Mouse (Mus musculus) megakaryocyte, embryonic 14.5 days (primary cell): ENCODE data around the gene Med8. TPM values are rescaled to one million over a fixed set of nuclear protein-coding genes. Genes with fewer than 3 reads are reported as not detected.

ENCODE experiments used
- H3K27me3 ChIP-seq: replicated peaks from 2 replicates; pipeline ENCODE3; 2012; ENCODE audit warnings: inconsistent platforms
- H3K36me3 ChIP-seq: replicated peaks from 2 replicates; pipeline ENCODE3; 2012; ENCODE audit warnings: low read length, inconsistent platforms, mixed read lengths
- H3K4me1 ChIP-seq: 2 replicates; pipeline ENCODE4 v1.6.1; 2012; ENCODE audit warnings: inconsistent platforms
- H3K4me3 ChIP-seq: replicated peaks from 2 replicates; pipeline ENCODE3; 2012; ENCODE audit warnings: moderate library complexity, mild to moderate bottlenecking, inconsistent platforms
- H3K9me3 ChIP-seq: 2 replicates; pipeline ENCODE4 v1.6.1; 2012; ENCODE audit warnings: inconsistent platforms
- FLI1 ChIP-seq: IDR thresholded peaks from 2 replicates; pipeline ENCODE4 v1.6.1; 2012; ENCODE audit warnings: low read length, inconsistent platforms, mixed read lengths
- GATA1 ChIP-seq: IDR thresholded peaks from 3 replicates; pipeline ENCODE4 v1.6.1; 2012; ENCODE audit warnings: mixed read lengths, low read length, inconsistent platforms, borderline replicate concordance
- polyA plus RNA-seq: library from polyadenylated mRNA; stranded (reverse); fragments of >175 nt; gene quantifications from 2 replicates; pipeline ENCODE4 v1.2.3, GENCODE M21; 2012; ENCODE audit warnings: low replicate concordance; ENCODE audit not compliant: insufficient read depth

The Med8 gene
- polyA plus RNA-seq, result 12.6 and 39.3 TPM in 2 replicates

DNA sequence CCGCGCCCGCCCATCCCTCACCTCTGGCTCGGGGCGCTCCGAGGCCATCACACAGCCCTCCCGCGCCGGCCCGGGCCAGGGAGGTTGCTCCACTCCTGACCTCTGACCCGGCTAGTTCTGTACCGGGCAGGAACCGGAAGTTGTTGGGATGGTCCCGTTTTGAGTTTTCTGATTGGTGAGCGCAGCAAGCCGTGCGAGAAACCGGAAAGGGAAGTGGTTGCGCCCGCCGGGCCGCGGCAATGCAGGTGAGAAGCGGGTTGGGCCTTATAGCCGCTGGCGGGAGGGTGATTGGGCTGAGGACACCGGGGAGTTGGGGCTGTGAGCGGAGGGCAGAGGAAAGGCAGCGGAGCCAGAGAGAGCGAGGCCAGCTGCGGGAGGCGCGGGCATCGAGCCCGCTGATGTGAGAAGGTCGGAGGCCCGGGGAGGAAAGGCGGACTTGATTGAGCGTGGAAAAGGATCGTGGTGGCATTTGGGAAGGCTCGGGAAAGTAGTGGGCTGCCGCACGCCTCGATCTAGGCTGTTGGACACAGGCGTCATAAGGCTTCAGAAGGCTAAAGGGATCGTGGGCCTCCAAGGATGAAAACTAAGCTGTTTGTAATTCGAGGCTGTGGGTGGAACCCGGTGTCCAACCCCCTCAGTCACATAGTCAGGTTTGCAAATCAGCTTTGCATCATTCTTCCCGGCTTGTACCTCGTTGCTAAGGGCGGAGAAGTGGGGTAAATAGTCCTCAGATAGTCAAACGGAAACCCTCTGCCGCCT, at the start of gene Med8, which contains the start of gene Szt2:
Gene Med8, plus strand, starts transcription at position 196 of the 759 bp plus-strand sequence.
Gene Szt2, minus strand, starts transcription at position 132 of the 759 bp plus-strand sequence.
- Histone ChIP-seq H3K9me3 (no peaks in the 10 kb centered on the region), H3K36me3 (peaks cover 61% of the 10 kb centered on the region), H3K4me1 (peaks cover 38% of the 10 kb centered on the region), H3K4me3 (peak within 1 kb of the TSS; percentile 97), H3K27me3 (no peaks in the 10 kb centered on the region)
- no peak for TF ChIP-seq GATA1
- TF ChIP-seq FLI1, result peak; percentile 89; the same call in 1 of the 2 replicates

DNA sequence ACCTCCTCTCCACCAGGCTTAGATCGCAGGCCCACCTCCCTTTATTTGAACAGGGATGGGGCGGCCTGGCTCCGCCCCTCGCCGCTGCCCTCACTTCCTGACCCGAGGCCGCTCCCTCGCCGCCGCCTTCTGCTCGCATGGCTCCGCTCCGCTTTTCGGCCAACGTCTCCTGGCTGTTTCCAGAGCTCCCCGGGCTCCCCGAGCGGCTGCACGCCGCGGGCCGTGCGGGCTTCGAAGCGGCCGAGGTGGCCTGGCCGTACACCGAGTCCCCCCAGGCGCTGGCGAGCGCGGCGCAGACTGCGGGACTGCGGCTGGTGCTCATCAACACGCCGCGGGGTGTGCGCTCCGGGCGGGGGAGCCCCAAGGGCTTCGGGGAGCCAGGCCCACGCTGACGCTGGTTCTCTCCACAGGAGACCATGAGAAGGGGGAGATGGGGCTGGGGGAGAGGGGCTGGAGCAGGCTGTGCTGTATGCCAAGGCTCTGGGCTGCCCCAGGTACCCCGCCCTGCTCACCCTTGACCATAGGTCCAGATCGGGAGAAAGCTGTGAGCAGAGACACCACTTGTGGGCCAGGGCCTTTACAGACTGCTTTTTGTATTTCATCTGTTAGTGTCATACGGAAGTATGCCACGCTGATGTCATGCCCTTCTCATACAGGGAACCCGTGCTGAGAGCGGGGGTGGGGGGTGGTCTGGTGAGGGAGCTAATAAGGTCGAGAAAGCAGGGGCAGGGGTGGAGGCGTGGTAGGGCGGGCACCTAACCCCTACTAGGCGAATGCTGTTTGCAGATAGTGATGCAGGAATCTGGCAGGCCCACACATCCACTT, 49.0 kb upstream of the Med8 start:
- Histone ChIP-seq H3K9me3 (0 out of 2 replicates have a peak, but pooled peaks cover 5% of the 10 kb centered on the region), H3K4me3 (peak overlapping the region; percentile 94), H3K4me1 (peaks cover 14% of the 10 kb centered on the region), H3K36me3 (peaks cover 38% of the 10 kb centered on the region), H3K27me3 (peaks cover 16% of the 10 kb centered on the region)
- TF ChIP-seq FLI1 (no peak), GATA1 (no peak)

DNA sequence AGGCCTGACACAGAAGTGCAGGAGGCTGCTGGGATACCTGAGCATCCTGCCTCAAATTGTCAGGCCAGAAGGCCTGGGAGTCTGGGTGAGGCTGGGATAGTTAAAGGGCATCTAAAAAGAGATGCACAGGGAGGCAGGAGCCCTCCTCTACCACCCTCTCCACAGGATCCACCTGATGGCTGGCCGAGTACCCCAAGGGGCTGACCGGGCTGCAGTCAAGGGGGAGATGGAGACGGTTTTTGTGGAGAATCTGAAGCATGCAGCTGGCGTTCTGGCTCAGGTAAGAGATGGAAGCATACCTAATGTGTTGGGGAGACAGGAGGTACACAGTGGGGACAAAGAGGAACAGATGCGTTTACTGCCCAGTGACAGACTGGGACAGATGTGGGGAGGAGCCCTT, 47.7 kb upstream of the Med8 start:
- Histone ChIP-seq H3K9me3 (no peaks in the 10 kb centered on the region), H3K4me3 (no peak overlapping the region), H3K27me3 (peaks cover 9% of the 10 kb centered on the region), H3K36me3 (peaks cover 52% of the 10 kb centered on the region), H3K4me1 (peaks cover 14% of the 10 kb centered on the region)
- TF ChIP-seq GATA1, result no peak
- TF ChIP-seq FLI1, result no peak

DNA sequence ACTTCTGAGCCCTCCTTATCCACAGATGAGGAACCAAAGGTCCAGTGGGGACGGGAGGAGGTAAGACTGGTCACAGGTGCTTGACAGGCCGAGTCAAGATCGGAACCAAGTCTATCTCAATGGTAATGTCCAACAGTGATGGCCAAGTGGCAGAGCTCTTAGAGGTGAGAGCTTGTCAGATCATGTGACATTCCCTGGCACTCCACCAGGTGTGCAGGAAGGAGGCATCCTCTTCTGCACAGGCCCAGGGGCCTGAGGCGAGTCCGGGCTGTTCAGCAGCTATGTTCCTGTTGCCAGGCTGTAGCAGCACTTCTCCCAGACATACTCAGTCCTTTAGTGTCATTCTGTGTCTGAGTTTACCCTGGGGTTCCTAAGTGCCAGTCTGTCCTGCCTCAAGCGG, 46.3 kb upstream of the Med8 start:
- TF ChIP-seq GATA1, result no peak
- TF ChIP-seq FLI1, result no peak
- H3K4me1 ChIP-seq, result peaks cover 14% of the 10 kb centered on the region
- H3K9me3 ChIP-seq, result no peaks in the 10 kb centered on the region
- H3K36me3 ChIP-seq, result peaks cover 62% of the 10 kb centered on the region
- no peak overlapping the region for H3K4me3 ChIP-seq
- H3K27me3 ChIP-seq, result peaks cover 3% of the 10 kb centered on the region

DNA sequence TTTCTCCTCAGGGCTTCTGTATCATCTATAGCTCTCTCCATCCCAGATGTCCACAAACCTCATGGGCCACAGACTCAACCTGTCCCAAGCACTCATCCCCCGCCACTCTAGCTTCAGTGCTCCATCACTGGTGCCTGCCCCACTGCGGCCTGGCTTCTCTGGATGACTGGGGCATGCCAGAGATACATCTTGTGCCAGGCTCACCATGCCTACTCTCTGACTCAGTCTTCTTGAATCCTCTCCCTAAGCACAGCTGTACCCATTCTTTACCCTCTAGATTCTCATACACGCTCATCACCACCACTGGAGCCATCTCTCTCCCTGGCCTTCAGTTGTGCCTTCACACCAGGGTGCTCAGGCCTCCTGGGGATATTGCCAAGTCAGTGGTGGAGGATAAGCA, 45.2 kb upstream of the Med8 start:
- no peaks in the 10 kb centered on the region for H3K9me3 ChIP-seq
- no peak overlapping the region for H3K4me3 ChIP-seq
- H3K36me3 ChIP-seq, result peaks cover 73% of the 10 kb centered on the region
- H3K27me3 ChIP-seq, result no peaks in the 10 kb centered on the region
- TF ChIP-seq FLI1, result no peak
- TF ChIP-seq GATA1, result no peak
- H3K4me1 ChIP-seq, result peaks cover 14% of the 10 kb centered on the region

DNA sequence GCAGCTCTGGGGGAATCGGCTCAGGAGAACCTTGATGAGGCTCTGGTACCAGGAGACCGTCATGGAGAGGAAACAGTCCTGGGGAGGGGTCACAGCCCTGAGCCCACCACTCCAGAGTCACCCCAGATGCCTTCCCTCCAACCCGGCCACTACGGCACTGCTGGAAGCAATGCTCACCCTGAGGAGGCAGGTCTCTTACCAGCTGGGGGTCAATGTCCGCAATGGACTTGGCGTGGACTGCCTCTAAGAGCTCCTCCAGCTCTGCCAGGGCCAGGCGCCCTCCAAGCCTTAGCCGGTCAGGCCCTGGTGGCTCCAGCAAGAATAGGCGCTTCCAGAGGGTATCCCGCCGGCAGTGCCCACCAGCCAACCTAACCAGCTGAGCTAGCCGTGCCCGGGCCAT, 44.5 kb upstream of the Med8 start:
- Histone ChIP-seq H3K36me3 (peaks cover 79% of the 10 kb centered on the region), H3K4me1 (peaks cover 14% of the 10 kb centered on the region), H3K4me3 (no peak overlapping the region), H3K9me3 (no peaks in the 10 kb centered on the region), H3K27me3 (no peaks in the 10 kb centered on the region)
- TF ChIP-seq FLI1 (no peak), GATA1 (no peak)

DNA sequence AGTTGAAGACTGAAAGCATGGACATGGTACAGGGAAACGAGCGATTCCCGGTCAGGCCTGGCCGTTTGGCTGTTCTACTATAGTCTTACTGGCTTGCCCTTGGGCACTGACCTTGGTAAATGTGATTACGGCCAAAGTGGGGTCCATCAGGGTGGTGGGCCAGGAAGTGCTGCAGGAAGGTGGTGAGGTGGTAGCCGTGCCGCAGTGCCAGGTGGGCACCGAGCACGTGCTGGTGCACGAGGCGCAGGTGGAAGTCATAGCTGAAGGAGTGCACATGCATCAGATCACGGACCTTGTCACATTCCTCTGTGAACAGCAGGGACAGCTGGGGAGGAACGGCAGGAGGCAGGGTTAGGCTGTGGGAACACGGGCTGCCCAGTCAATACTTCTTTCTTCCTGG, 43.1 kb upstream of the Med8 start:
- no peak for TF ChIP-seq FLI1
- TF ChIP-seq GATA1, result no peak
- Histone ChIP-seq H3K4me1 (peaks cover 5% of the 10 kb centered on the region; the same call in 1 of the 2 replicates), H3K27me3 (no peaks in the 10 kb centered on the region), H3K4me3 (peak overlapping the region; percentile 53), H3K9me3 (no peaks in the 10 kb centered on the region), H3K36me3 (peaks cover 93% of the 10 kb centered on the region)

DNA sequence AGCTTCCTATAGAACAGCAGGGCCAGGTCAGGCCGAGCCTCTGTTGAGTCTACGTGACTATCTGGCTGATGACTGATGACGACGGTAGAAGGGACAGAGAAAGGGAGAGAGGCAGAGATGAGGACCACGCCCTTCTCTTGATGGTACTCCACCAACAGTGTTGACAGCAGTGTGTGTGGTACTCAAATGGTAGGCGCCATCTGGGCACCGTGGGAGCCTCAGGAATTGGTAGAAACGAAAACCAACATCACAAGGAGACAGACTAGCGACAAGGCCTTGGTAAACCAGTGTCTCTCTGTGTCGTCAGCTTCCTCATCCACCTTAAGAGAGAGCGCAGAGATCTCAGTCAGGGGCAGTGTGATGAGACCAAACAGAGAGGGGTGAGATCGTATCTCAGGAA, 41.6 kb upstream of the Med8 start:
- no peaks in the 10 kb centered on the region for H3K9me3 ChIP-seq
- H3K27me3 ChIP-seq, result no peaks in the 10 kb centered on the region
- H3K4me1 ChIP-seq, result no peaks in the 10 kb centered on the region; the same call in 1 of the 2 replicates
- no peak overlapping the region for H3K4me3 ChIP-seq
- peaks cover 96% of the 10 kb centered on the region for H3K36me3 ChIP-seq
- TF ChIP-seq FLI1 (no peak), GATA1 (no peak)

DNA sequence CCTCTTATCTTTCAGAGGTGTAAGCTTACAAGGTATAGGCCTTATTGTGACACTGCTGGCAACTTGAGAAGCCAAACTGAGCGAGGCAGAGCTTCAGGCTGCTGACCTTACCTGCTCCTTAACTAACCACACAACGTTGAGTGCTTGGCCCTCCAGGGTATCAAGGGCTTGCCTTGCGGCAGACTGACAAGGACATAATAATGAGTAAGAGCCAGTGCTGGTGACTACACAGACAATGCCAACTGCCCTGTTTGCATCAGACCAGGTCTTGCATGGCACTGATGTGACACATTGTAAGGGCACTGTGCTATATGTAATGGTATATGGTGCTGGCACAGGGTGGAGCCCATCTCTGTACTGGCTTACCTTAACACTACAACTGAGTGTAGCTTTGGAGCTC, 40.5 kb upstream of the Med8 start:
- peaks cover 96% of the 10 kb centered on the region for H3K36me3 ChIP-seq
- no peaks in the 10 kb centered on the region; the same call in 1 of the 2 replicates for H3K4me1 ChIP-seq
- H3K4me3 ChIP-seq, result no peak overlapping the region
- TF ChIP-seq FLI1, result no peak
- no peak for TF ChIP-seq GATA1
- H3K27me3 ChIP-seq, result no peaks in the 10 kb centered on the region
- H3K9me3 ChIP-seq, result no peaks in the 10 kb centered on the region

DNA sequence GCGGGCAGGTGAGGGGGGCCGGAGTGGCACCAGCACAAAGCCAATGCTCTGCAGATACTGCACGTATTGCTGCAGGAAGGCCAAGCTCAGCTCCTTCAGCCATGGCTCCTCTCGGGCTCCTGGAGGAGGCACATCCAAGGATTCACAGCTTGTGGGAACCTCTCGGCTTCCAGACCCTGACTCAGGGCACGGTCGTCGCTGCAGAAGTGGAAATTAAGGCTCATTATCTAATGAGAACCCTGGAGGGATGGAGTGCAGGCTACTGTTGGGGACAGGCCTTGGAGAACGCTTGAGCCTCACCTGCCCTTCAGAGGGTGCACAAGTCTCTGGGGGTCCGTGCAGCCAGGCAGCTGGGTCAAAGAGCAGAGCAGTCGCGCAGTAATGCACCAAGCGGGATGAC, 37.3 kb upstream of the Med8 start:
- Histone ChIP-seq H3K9me3 (no peaks in the 10 kb centered on the region), H3K36me3 (peaks cover 98% of the 10 kb centered on the region), H3K4me1 (no peaks in the 10 kb centered on the region), H3K4me3 (no peak overlapping the region), H3K27me3 (no peaks in the 10 kb centered on the region)
- TF ChIP-seq FLI1 (no peak), GATA1 (no peak)
